Mouse (Mus musculus) limb, embryonic 14.5 days (tissue): ENCODE measurements around the gene Gm8246. TPM values are rescaled to one million over a fixed set of nuclear protein-coding genes. Genes with fewer than 3 reads are reported as not detected.
"Not testable (repeated sequence)": the region's sequence is repeated elsewhere in the genome, so short reads cannot be mapped to it uniquely, and the experiment has no call there.

Experiments used
- ATAC-seq: fragments of 200-750 bp; cut with Nextera tagmentation; 2 replicates; pipeline ENCODE4 v1.8.0; 2017; ENCODE audit warnings: low read depth, moderate number of reproducible peaks, moderate TSS enrichment; ENCODE audit not compliant: low FRiP score
- DNase-seq: peaks from one replicate; pipeline ENCODE4 v3.0.0-alpha.2; 2015; ENCODE audit warnings: low spot score
- H3K27ac ChIP-seq: fragments of 300-500 bp; sonication (generic); replicated peaks from 2 replicates; pipeline ENCODE4 v1.5.1; 2014; ENCODE audit warnings: low read depth, mild to moderate bottlenecking, low read length, moderate library complexity, mixed read lengths
- H3K27me3 ChIP-seq: fragments of 300-500 bp; sonication (generic); 2 replicates; pipeline ENCODE4 v1.6.1; 2014; ENCODE audit warnings: low read length, mixed read lengths; ENCODE audit not compliant: control insufficient read depth, insufficient read depth
- H3K36me3 ChIP-seq: fragments of 300-500 bp; sonication (generic); 2 replicates; pipeline ENCODE4 v1.6.1; 2014; ENCODE audit warnings: mild to moderate bottlenecking, low read length, moderate library complexity, mixed read lengths; ENCODE audit not compliant: control insufficient read depth, insufficient read depth
- H3K4me1 ChIP-seq: fragments of 300-500 bp; sonication (generic); 2 replicates; pipeline ENCODE4 v1.6.1; 2014; ENCODE audit warnings: antibody characterized with exemption, low read length, mixed read lengths; ENCODE audit not compliant: control insufficient read depth, insufficient read depth
- H3K4me2 ChIP-seq: fragments of 300-500 bp; sonication (generic); replicated peaks from 2 replicates; pipeline ENCODE4 v1.6.1; 2014; ENCODE audit warnings: low read depth, mild to moderate bottlenecking, low read length, moderate library complexity; ENCODE audit not compliant: severe bottlenecking
- H3K4me3 ChIP-seq: fragments of 300-500 bp; sonication (generic); replicated peaks from 2 replicates; pipeline ENCODE4 v1.5.1; 2014; ENCODE audit warnings: low read length
- H3K9ac ChIP-seq: fragments of 300-500 bp; sonication (generic); 2 replicates; pipeline ENCODE4 v1.6.1; 2014; ENCODE audit warnings: mild to moderate bottlenecking, low read depth, low read length, moderate library complexity; ENCODE audit not compliant: severe bottlenecking
- H3K9me3 ChIP-seq: fragments of 300-500 bp; sonication (generic); 2 replicates; pipeline ENCODE4 v1.6.1; 2016; ENCODE audit warnings: low read length; ENCODE audit not compliant: control insufficient read depth
- WGBS: fragments of 180-500 bp; shearing (Covaris S2); extraction: QIAGEN DNeasy Blood & Tissue Kit; methylation state at CpG from one replicate; pipeline ENCODE4 v1.1.7; 2014; 5-methylcytosine and 5-hydroxymethylcytosine counted together
- polyA plus RNA-seq, 2 experiments: library from polyadenylated mRNA; depleted of rRNA in 1 of 2; stranded (reverse) in 1 of 2; unstranded in 1 of 2; fragments of >200 nt; fragmentation: Nextera tagmentation in 1 of 2; extraction: Ambion mirVana in 1 of 2; gene quantifications; 2 replicates each; pipeline versions ENCODE4 v1.2.1 to v1.2.3; 2012 to 2014

Gm8246 gene
- polyA plus RNA-seq (2012; rRNA removed) (not detected in 2 replicates), polyA plus RNA-seq (2014; fragmentation: Nextera tagmentation; extraction: Ambion mirVana) (not detected in 2 replicates)

GRCm38 (mm10) chr14:5477730-5478129 lies at the start of gene Gm8246:
Gene Gm8246 (minus strand): TSS chr14:5477830.
- not testable (repeated sequence) for H3K9me3 ChIP-seq, H3K4me2 ChIP-seq, H3K4me1 ChIP-seq, H3K27ac ChIP-seq, ATAC-seq, H3K9ac ChIP-seq, DNase-seq, H3K27me3 ChIP-seq, H3K4me3 ChIP-seq, H3K36me3 ChIP-seq
- WGBS: no CpG with 5 or more reads among the region's 3 CpGs

DNA sequence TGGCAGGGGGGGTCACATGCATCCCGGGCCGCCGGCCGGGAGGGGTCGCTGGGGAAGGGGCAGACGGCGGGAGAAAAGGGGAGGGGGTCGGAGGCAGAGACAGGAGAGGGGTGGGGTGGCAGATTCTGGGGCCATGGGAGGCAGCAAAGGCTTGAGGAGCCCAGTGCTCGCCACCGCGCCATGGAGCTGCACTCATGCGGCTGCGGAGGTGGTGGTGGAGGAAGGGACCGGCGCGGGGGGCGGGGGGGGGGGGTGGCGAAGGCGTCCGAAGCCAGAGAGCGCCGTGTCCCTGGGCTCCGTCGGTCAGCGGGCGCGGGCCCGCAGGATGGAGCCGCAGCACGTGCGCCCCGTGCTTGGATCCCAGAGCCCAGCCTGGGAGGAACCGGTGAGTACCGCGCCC lies 23.7 kb upstream of the Gm8246 start, which contains the start of gene Gm3488:
Gene Gm3488 (plus strand): TSS at position 301 of the 400 bp plus-strand sequence.
- DNase-seq, H3K27ac ChIP-seq, H3K4me2 ChIP-seq, ATAC-seq, H3K36me3 ChIP-seq, H3K9me3 ChIP-seq, H3K4me3 ChIP-seq, H3K9ac ChIP-seq, H3K4me1 ChIP-seq, H3K27me3 ChIP-seq: not testable (repeated sequence)
- WGBS: no CpG with 5 or more reads among the region's 35 CpGs

- DNase-seq, H3K4me3 ChIP-seq, H3K27me3 ChIP-seq, H3K9me3 ChIP-seq, H3K36me3 ChIP-seq, H3K9ac ChIP-seq, H3K4me1 ChIP-seq, H3K4me2 ChIP-seq, H3K27ac ChIP-seq, ATAC-seq: not testable (repeated sequence)
- 80% methylated on average over 4 of the region's 5 CpGs for WGBS
These were observed 6.3 kb upstream of the Gm8246 start, which contains the start of gene Gm3187 for GRCm38 (mm10) chr14:5483907-5484306. Gene Gm3187 (plus strand): TSS chr14:5484207.

DNA sequence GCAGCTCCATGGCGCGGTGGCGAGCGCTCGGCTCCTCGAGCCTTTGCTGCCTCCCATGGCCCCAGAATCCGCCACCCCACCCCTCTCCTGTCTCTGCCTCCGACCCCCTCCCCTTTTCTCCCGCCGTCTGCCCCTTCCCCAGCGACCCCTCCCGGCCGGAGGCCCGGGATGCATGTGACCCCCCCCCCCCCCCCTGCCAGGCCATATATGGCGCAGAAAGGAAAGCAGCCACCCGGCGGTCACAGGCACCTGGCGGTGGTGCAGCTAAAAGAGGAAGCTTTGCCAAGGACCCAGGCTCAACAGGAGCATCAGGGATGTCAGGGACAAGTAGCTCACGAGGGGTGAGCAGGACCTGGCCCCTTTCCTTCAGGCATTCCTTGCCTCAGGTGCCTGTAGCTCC lies 17.2 kb downstream of the Gm8246 start:
- not testable (repeated sequence) for H3K27ac ChIP-seq, H3K9me3 ChIP-seq

DNA sequence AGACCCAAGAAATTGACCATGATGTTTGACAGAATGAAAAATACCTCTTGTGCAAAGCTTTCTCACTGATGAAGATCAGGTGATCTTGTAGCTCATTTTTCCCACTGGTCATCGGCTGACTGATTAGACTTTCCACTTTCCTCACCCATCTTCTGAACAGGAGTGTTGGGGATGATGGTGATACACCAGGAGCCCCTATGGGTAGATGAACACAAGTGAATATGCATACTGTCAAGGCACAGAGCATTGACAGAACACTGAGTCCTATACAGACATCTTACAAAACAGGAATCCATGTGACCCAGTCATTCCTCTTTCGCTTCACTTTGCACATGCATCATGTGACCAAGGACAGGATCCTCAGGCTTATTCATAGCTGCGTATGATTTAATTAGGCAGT lies 22.3 kb downstream of the Gm8246 start, which contains the start of gene Gm3194:
Gene Gm3194 (minus strand): TSS at position 101 of the 400 bp plus-strand sequence.
- H3K9ac ChIP-seq, H3K4me2 ChIP-seq, DNase-seq, H3K4me1 ChIP-seq, ATAC-seq, H3K27me3 ChIP-seq, H3K36me3 ChIP-seq, H3K27ac ChIP-seq, H3K9me3 ChIP-seq, H3K4me3 ChIP-seq: not testable (repeated sequence)
- whole genome bisulfite sequencing: no CpG with 5 or more reads among the region's 3 CpGs

More for the DNA sequence above, 17.2 kb downstream of the Gm8246 start:
- not testable (repeated sequence) for DNase-seq, H3K4me1 ChIP-seq, H3K4me2 ChIP-seq, H3K36me3 ChIP-seq, H3K4me3 ChIP-seq, H3K9ac ChIP-seq, H3K27me3 ChIP-seq, ATAC-seq
- no CpG with 5 or more reads among the region's 19 CpGs for WGBS

Other genes with a start within 250 kb of the Gm8246 start
- not detected in 2 replicates for gene Gm3526, start 217.2 kb downstream of the Gm8246 start, polyA plus RNA-seq (2012; rRNA removed)
- not detected in 2 replicates for gene Gm3526, start 217.2 kb downstream of the Gm8246 start, polyA plus RNA-seq (2014; fragmentation: Nextera tagmentation; extraction: Ambion mirVana)
- gene Gm3542, start 142.9 kb downstream of the Gm8246 start, polyA plus RNA-seq (2012; rRNA removed): not detected in 2 replicates
- gene Gm3542, start 142.9 kb downstream of the Gm8246 start, polyA plus RNA-seq (2014; fragmentation: Nextera tagmentation; extraction: Ambion mirVana): not detected in 2 replicates
- 0.05 and 0.16 TPM in 2 replicates for gene Gm3500, start 88.8 kb downstream of the Gm8246 start, polyA plus RNA-seq (2012; rRNA removed)
- gene Gm3500, start 88.8 kb downstream of the Gm8246 start, polyA plus RNA-seq (2014; fragmentation: Nextera tagmentation; extraction: Ambion mirVana): not detected in 2 replicates
- 2.2 TPM in 2 replicates for gene Gm3194, start 22.4 kb downstream of the Gm8246 start, polyA plus RNA-seq (2012; rRNA removed)
- 0.54 and 1.00 TPM in 2 replicates for gene Gm3194, start 22.4 kb downstream of the Gm8246 start, polyA plus RNA-seq (2014; fragmentation: Nextera tagmentation; extraction: Ambion mirVana)
- not detected in 2 replicates for gene Gm3187, start 6.4 kb upstream of the Gm8246 start, polyA plus RNA-seq (2012; rRNA removed)
- not detected in 2 replicates for gene Gm3187, start 6.4 kb upstream of the Gm8246 start, polyA plus RNA-seq (2014; fragmentation: Nextera tagmentation; extraction: Ambion mirVana)
- gene Gm3488, start 23.8 kb upstream of the Gm8246 start, polyA plus RNA-seq (2012; rRNA removed): 1.0 TPM in 2 replicates
- 0.40 and 0.91 TPM in 2 replicates for gene Gm3488, start 23.8 kb upstream of the Gm8246 start, polyA plus RNA-seq (2014; fragmentation: Nextera tagmentation; extraction: Ambion mirVana)
- gene Gm3532, start 60.7 kb upstream of the Gm8246 start, polyA plus RNA-seq (2012; rRNA removed): 0.08 TPM in 1 of 2 replicates, not detected in the other
- gene Gm3532, start 60.7 kb upstream of the Gm8246 start, polyA plus RNA-seq (2014; fragmentation: Nextera tagmentation; extraction: Ambion mirVana): not detected in 2 replicates
- not detected in 2 replicates for gene Gm8265, start 155.2 kb upstream of the Gm8246 start, polyA plus RNA-seq (2012; rRNA removed)
- not detected in 2 replicates for gene Gm8265, start 155.2 kb upstream of the Gm8246 start, polyA plus RNA-seq (2014; fragmentation: Nextera tagmentation; extraction: Ambion mirVana)
- not detected in 2 replicates for gene Gm9603, start 209.6 kb upstream of the Gm8246 start, polyA plus RNA-seq (2012; rRNA removed)
- gene Gm9603, start 209.6 kb upstream of the Gm8246 start, polyA plus RNA-seq (2014; fragmentation: Nextera tagmentation; extraction: Ambion mirVana): not detected in 2 replicates